Mouse (Mus musculus) lung, adult 2 months (tissue): ENCODE data around the gene Slc41a2.

Source experiments
- CTCF ChIP-seq: fragments of 200-500 bp; IDR thresholded peaks from 2 replicates; pipeline ENCODE4 v1.5.1; 2011; ENCODE audit warnings: mild to moderate bottlenecking, low read length, control low read depth; ENCODE audit not compliant: insufficient read depth
- POLR2A ChIP-seq: fragments of 200-500 bp; IDR thresholded peaks from 2 replicates; pipeline ENCODE4 v1.6.1; 2011; ENCODE audit warnings: low read depth, mild to moderate bottlenecking, control low read depth, low read length, borderline replicate concordance; ENCODE audit errors: extremely low read depth

DNA sequence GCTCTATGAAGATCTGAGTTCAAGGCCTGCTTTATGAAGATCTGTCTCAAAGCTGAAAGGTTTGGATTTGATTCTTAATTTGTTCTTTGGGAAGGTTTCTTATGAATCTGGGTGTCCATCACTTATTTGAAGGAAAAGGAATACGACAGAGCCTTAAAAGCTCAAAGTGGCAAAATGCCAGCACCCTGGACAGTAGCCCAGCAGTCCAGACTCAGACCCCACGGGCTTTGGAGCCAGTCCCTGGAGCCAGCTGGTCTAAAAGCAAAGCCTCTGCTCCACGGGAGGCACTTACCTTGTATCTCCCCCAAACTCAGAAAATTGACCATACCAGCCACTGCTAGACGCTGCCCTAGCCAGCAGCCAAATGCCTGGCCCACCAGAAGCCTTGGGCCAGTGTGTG lies 103.3 kb downstream of the Slc41a2 start:
- no peak for TF ChIP-seq POLR2A
- no peak for TF ChIP-seq CTCF
